Mouse (Mus musculus): ENCODE measurements at regions not wholly inside any gene's neighbourhood (a gene's known extent, or its start where the extent isn't known, plus 50 kb on each side); places are given as distances from the start of the nearest gene placed in this dataset.

- no peak for TF ChIP-seq POLR2A (IDR thresholded peaks at IDR 0.05; ENCODE audit: borderline replicate concordance, insufficient read depth, low read length)
- TF ChIP-seq CTCF (IDR thresholded peaks at IDR 0.05; ENCODE audit: borderline replicate concordance, insufficient read depth, low read depth, low read length): no peak
These were observed 96.0 kb upstream of the Cdkn3 start for GRCm38 (mm10) chr14:46664305-46664704.
